Mouse (Mus musculus) megakaryocyte, embryonic 14.5 days (primary cell): ENCODE measurements around the gene Pde3b.

ENCODE experiments used
- FLI1 ChIP-seq: IDR thresholded peaks from 2 replicates; pipeline ENCODE4 v1.6.1; 2012; ENCODE audit warnings: low read length, inconsistent platforms, mixed read lengths
- GATA1 ChIP-seq: IDR thresholded peaks from 3 replicates; pipeline ENCODE4 v1.6.1; 2012; ENCODE audit warnings: mixed read lengths, low read length, inconsistent platforms, borderline replicate concordance

- TF ChIP-seq FLI1 (no peak), GATA1 (no peak)
Measured at GRCm38 (mm10) chr7:114452876-114453275, 37.8 kb downstream of the Pde3b start.
